Mouse (Mus musculus): ENCODE results near the gene Mtfr1l. TPM values are rescaled to one million over a fixed set of nuclear protein-coding genes. Genes with fewer than 3 reads are reported as not detected.

Gene Mtfr1l
- total and polyA plus RNA-seq, 3 experiments: 54.5 to 119 (median 55.6) TPM

DNA sequence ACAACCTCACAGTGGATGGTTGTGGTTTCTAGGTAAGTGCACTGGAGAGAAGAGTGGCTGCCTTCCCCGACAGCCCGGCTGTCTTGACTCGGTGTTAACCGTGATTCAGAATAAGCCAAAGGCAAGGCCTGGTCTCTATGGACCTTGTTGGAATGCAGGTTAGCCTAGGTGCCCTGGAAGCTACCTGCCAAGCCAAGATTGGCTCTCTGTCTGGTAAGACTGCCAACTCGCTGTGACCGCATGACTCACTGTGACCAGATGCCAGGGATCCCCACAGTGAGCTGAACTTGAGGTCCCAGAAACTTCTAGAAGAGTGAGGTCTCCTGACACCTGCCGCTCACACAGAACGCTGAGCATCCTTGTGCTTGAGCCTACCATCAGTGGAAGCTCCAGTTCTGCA lies 58.3 kb downstream of the Mtfr1l start:
- Histone ChIP-seq H3K4me3 (ENCODE audit: low read depth, low read length) (no peak overlapping the region), H3K27me3 (ENCODE audit: insufficient read depth, low read length) (peaks cover 7% of the 10 kb centered on the region), H3K4me1 (ENCODE audit: insufficient read depth, low read depth, low read length) (peaks cover 10% of the 10 kb centered on the region), H3K36me3 (replicated peaks) (peaks cover 48% of the 10 kb centered on the region), H3K9me3 (replicated peaks) (no peaks in the 10 kb centered on the region)
- DNase-seq (ENCODE audit: low spot score) (no peak), ATAC-seq (ENCODE audit: extremely low read depth, insufficient number of reproducible peaks, low FRiP score, poor library complexity, severe bottlenecking) (no peak)
- TF ChIP-seq TAL1 (conservative IDR thresholded peaks at IDR 0.05; ENCODE audit: low read depth, low read length): no peak
- 0 out of 2 replicates have a peak, but pooled peaks have one; percentile 2 for TF ChIP-seq CTCF (IDR thresholded peaks at IDR 0.05; ENCODE audit: low read depth, low read length)
- no peak for TF ChIP-seq GATA1 (IDR thresholded peaks at IDR 0.05; ENCODE audit: borderline replicate concordance, low read length)
- TF ChIP-seq GATA2 (IDR thresholded peaks at IDR 0.05; ENCODE audit: borderline replicate concordance, low read depth, low read length): no peak
- TF ChIP-seq POLR2AphosphoS5 (IDR thresholded peaks at IDR 0.05; ENCODE audit: insufficient replicate concordance, low read depth, low read length): no peak

Other genes with a start within 250 kb of the Mtfr1l start
- gene Pdik1l, start 247.5 kb downstream of the Mtfr1l start, total RNA-seq (2014; fragmentation: Nextera tagmentation): 40.5 and 42.9 TPM in 2 replicates
- 43.3 and 53.2 TPM in 2 replicates for gene Pdik1l, start 247.5 kb downstream of the Mtfr1l start, total RNA-seq (2017)
- 3.2 and 4.0 TPM in 2 replicates for gene Pdik1l, start 247.5 kb downstream of the Mtfr1l start, polyA plus RNA-seq (2012)
- not detected in 2 replicates for gene Trim63, start 220.3 kb downstream of the Mtfr1l start, total RNA-seq (2014; fragmentation: Nextera tagmentation)
- not detected in 2 replicates for gene Trim63, start 220.3 kb downstream of the Mtfr1l start, total RNA-seq (2017)
- not detected in 2 replicates for gene Trim63, start 220.3 kb downstream of the Mtfr1l start, polyA plus RNA-seq (2012)
- 3.8 and 4.6 TPM in 2 replicates for gene Slc30a2, start 192.2 kb downstream of the Mtfr1l start, total RNA-seq (2014; fragmentation: Nextera tagmentation)
- gene Slc30a2, start 192.2 kb downstream of the Mtfr1l start, total RNA-seq (2017): 5.6 and 6.1 TPM in 2 replicates
- 4.7 and 8.2 TPM in 2 replicates for gene Slc30a2, start 192.2 kb downstream of the Mtfr1l start, polyA plus RNA-seq (2012)
- not detected in 2 replicates for gene Extl1, start 151.5 kb downstream of the Mtfr1l start, total RNA-seq (2014; fragmentation: Nextera tagmentation)
- gene Extl1, start 151.5 kb downstream of the Mtfr1l start, total RNA-seq (2017): 0.05 TPM in 1 of 2 replicates, not detected in the other
- gene Extl1, start 151.5 kb downstream of the Mtfr1l start, polyA plus RNA-seq (2012): not detected in 2 replicates
- gene Pafah2, start 139.1 kb downstream of the Mtfr1l start, total RNA-seq (2014; fragmentation: Nextera tagmentation): 15.1 and 16.3 TPM in 2 replicates
- gene Pafah2, start 139.1 kb downstream of the Mtfr1l start, total RNA-seq (2017): 45.9 and 48.0 TPM in 2 replicates
- 10.2 and 14.9 TPM in 2 replicates for gene Pafah2, start 139.1 kb downstream of the Mtfr1l start, polyA plus RNA-seq (2012)
- gene Stmn1, start 67.1 kb downstream of the Mtfr1l start, total RNA-seq (2014; fragmentation: Nextera tagmentation): 171 and 196 TPM in 2 replicates
- gene Stmn1, start 67.1 kb downstream of the Mtfr1l start, total RNA-seq (2017): 804 and 935 TPM in 2 replicates
- gene Stmn1, start 67.1 kb downstream of the Mtfr1l start, polyA plus RNA-seq (2012): 93.2 and 179 TPM in 2 replicates
- gene Paqr7, start 38.7 kb downstream of the Mtfr1l start, total RNA-seq (2014; fragmentation: Nextera tagmentation): 6.0 and 10.3 TPM in 2 replicates
- gene Paqr7, start 38.7 kb downstream of the Mtfr1l start, total RNA-seq (2017): 7.0 and 9.2 TPM in 2 replicates
- 13.1 and 14.8 TPM in 2 replicates for gene Paqr7, start 38.7 kb downstream of the Mtfr1l start, polyA plus RNA-seq (2012)
- 8.5 and 12.1 TPM in 2 replicates for gene Aunip, start 24.4 kb downstream of the Mtfr1l start, total RNA-seq (2014; fragmentation: Nextera tagmentation)
- gene Aunip, start 24.4 kb downstream of the Mtfr1l start, total RNA-seq (2017): 18.7 and 20.2 TPM in 2 replicates
- 7.1 and 8.1 TPM in 2 replicates for gene Aunip, start 24.4 kb downstream of the Mtfr1l start, polyA plus RNA-seq (2012)
- gene Selenon, start 16.8 kb upstream of the Mtfr1l start, total RNA-seq (2014; fragmentation: Nextera tagmentation): not detected in 2 replicates
- gene Selenon, start 16.8 kb upstream of the Mtfr1l start, total RNA-seq (2017): 0.05 and 0.12 TPM in 2 replicates
- gene Selenon, start 16.8 kb upstream of the Mtfr1l start, polyA plus RNA-seq (2012): 0.04 TPM in 1 of 2 replicates, not detected in the other
- not detected in 2 replicates for gene Man1c1, start 168.9 kb upstream of the Mtfr1l start, total RNA-seq (2014; fragmentation: Nextera tagmentation)
- 0.05 TPM in 1 of 2 replicates, not detected in the other for gene Man1c1, start 168.9 kb upstream of the Mtfr1l start, total RNA-seq (2017)
- gene Man1c1, start 168.9 kb upstream of the Mtfr1l start, polyA plus RNA-seq (2012): not detected in 2 replicates
- 23.3 and 23.4 TPM in 2 replicates for gene Ldlrap1, start 232.6 kb upstream of the Mtfr1l start, total RNA-seq (2014; fragmentation: Nextera tagmentation)
- gene Ldlrap1, start 232.6 kb upstream of the Mtfr1l start, total RNA-seq (2017): 9.4 TPM in 2 replicates
- 12.8 and 14.6 TPM in 2 replicates for gene Ldlrap1, start 232.6 kb upstream of the Mtfr1l start, polyA plus RNA-seq (2012)